Mouse (Mus musculus): ENCODE data around the gene Scaper. TPM values are rescaled to one million over a fixed set of nuclear protein-coding genes. Genes with fewer than 3 reads are reported as not detected.
A peak's percentile ranks its signal among the peaks of the same experiment; 100 is the strongest.

The Scaper gene
- polyA plus RNA-seq, 1 experiment from 2014 or later, result 9.4 TPM

DNA sequence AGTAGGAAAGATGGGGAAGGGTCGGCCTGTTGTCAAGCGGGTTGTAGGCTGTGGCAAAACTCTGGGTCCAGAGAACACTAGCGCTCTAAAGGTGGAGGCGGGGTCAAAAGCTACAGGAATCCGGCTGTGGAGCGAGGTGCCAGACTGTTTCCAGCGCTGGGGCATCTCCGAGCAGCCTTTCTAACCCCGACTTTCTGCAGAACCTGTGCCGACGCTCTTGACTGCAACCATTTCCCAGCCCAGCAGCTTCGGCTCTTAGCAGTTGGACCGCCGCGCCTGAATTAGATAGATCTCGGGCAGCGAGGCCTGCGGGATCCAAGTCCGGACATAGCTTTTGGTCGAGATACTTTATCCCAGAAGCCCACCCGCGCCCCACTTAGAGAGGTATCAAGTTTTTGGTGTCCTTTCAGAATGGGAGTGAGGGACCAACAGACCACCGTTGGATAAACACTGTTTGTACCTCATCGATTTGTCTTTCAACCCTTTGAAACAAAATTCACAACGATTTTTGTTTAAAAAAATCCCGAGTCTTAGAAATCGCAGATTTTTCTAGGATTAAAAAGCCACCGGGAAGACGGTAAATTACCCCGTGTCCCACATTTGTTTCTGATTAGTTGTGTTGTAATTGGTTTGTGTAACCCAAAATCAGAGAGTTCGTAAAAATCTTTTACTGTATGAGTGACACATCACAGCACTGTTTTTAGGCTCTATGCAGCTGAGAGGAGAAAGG, 398.1 kb downstream of the Scaper start:
- WGBS, result 2% methylated on average over 31 of the region's 31 CpGs
- Histone ChIP-seq H3K4me2 (ENCODE audit: low read length) (no peak overlapping the region), H3K27ac (no peak overlapping the region), H3K27me3 (ENCODE audit: insufficient read depth, low read length) (peaks cover 59% of the 10 kb centered on the region), H3K9me3 (replicated peaks; ENCODE audit: low read length) (no peaks in the 10 kb centered on the region), H3K36me3 (ENCODE audit: insufficient read depth, low read length) (no peaks in the 10 kb centered on the region), H3K4me1 (replicated peaks; ENCODE audit: insufficient read depth, low read length) (peaks cover 18% of the 10 kb centered on the region), H3K9ac (ENCODE audit: low read depth, low read length) (no peak overlapping the region), H3K4me3 (replicated peaks; ENCODE audit: low read depth, low read length) (no peak overlapping the region)
- DNase-seq (ENCODE audit: low spot score), result peak; percentile 19
- ATAC-seq (replicated peaks; ENCODE audit: low FRiP score, low read depth), result no peak
- no peak for TF ChIP-seq CTCF (IDR thresholded peaks at IDR 0.05; ENCODE audit: low read depth)

DNA sequence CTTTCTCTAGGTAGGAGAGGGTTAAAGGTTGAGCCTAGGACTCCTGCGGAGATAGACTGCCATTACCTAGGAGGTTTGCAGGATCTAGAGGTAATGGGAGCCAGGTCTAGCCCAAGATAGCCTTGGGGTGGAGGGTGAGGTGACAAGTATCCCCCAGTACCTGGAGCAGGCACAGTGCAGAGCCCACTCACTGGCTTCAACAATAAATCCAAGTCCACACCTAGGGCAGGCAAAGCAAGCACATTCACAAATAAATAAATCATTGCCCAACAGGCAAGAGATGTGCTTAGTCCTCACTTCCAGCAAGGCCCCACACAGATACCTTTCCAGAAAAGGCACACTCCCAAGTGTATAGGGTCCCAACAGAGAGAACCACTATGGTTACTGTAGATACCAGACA, 398.9 kb downstream of the Scaper start:
- Histone ChIP-seq H3K27me3 (ENCODE audit: insufficient read depth, low read length) (peaks cover 50% of the 10 kb centered on the region), H3K27ac (no peak overlapping the region), H3K4me3 (replicated peaks; ENCODE audit: low read depth, low read length) (no peak overlapping the region), H3K9ac (ENCODE audit: low read depth, low read length) (no peak overlapping the region), H3K9me3 (replicated peaks; ENCODE audit: low read length) (no peaks in the 10 kb centered on the region), H3K4me2 (ENCODE audit: low read length) (no peak overlapping the region), H3K4me1 (replicated peaks; ENCODE audit: insufficient read depth, low read length) (peaks cover 13% of the 10 kb centered on the region), H3K36me3 (ENCODE audit: insufficient read depth, low read length) (no peaks in the 10 kb centered on the region)
- 5% methylated on average over 1 of the region's 1 CpGs for WGBS
- TF ChIP-seq CTCF (IDR thresholded peaks at IDR 0.05; ENCODE audit: low read depth), result no peak
- DNase-seq (ENCODE audit: low spot score) (no peak), ATAC-seq (replicated peaks; ENCODE audit: low FRiP score, low read depth) (no peak)

DNA sequence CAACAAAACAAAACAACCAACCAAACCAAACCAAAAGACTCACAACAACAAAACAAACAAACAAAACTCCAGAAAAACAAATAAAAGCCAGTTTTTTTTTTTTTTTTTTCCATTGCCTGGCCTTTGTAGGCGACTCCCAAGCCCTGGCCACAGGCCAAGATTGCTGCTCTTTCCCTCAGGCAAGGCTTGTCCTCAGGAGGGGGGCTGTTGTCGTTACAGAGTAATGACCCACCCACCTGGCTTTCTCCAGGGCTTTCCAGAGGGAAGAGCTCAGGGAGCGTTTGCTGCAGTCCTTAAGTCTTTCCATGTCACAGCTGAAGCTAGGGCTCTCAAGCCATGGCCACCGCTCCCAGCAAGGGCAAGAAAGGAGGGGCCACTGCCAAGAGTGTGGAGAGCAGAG, 399.5 kb downstream of the Scaper start, which contains the start of gene Isl2:
TSS of gene Isl2 (plus strand) at position 296 of the 400 bp plus-strand sequence.
- Histone ChIP-seq H3K4me1 (replicated peaks; ENCODE audit: insufficient read depth, low read length) (peaks cover 12% of the 10 kb centered on the region), H3K27me3 (ENCODE audit: insufficient read depth, low read length) (peaks cover 46% of the 10 kb centered on the region), H3K4me2 (ENCODE audit: low read length) (no peak within 1 kb of the TSS), H3K27ac (no peak within 1 kb of the TSS), H3K9me3 (replicated peaks; ENCODE audit: low read length) (no peaks in the 10 kb centered on the region), H3K9ac (ENCODE audit: low read depth, low read length) (no peak within 1 kb of the TSS), H3K4me3 (replicated peaks; ENCODE audit: low read depth, low read length) (no peak within 1 kb of the TSS), H3K36me3 (ENCODE audit: insufficient read depth, low read length) (no peaks in the 10 kb centered on the region)
- DNase-seq (ENCODE audit: low spot score), result no peak
- 10% methylated on average over 4 of the region's 4 CpGs for WGBS
- ATAC-seq (replicated peaks; ENCODE audit: low FRiP score, low read depth), result no peak
- no peak for TF ChIP-seq CTCF (IDR thresholded peaks at IDR 0.05; ENCODE audit: low read depth)

DNA sequence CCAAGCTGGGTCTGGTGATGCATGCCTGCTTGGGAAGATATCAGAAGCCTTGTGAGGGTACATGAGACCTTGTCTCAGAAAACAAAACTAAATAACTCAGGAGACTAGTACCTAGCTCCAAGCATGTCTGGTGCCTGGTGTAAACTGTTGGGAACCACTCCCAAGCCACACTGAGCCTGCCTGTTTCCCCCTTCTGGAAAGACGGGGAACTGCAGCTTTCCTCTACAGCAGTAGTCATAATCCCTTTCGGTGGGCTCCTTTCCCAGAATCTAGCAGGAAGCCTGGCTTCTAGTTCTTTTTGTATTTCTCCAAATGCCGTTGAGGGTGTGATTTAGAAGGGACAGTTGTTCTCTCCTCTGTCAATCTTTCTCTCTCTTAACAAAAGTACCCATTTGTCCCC, 402.0 kb downstream of the Scaper start:
- Histone ChIP-seq H3K4me1 (replicated peaks; ENCODE audit: insufficient read depth, low read length) (peaks cover under 1% of the 10 kb centered on the region; the same call in 1 of the 2 replicates), H3K27me3 (ENCODE audit: insufficient read depth, low read length) (peaks cover 27% of the 10 kb centered on the region), H3K36me3 (ENCODE audit: insufficient read depth, low read length) (no peaks in the 10 kb centered on the region), H3K27ac (no peak overlapping the region), H3K4me3 (replicated peaks; ENCODE audit: low read depth, low read length) (no peak overlapping the region), H3K4me2 (ENCODE audit: low read length) (no peak overlapping the region), H3K9ac (ENCODE audit: low read depth, low read length) (no peak overlapping the region), H3K9me3 (replicated peaks; ENCODE audit: low read length) (no peaks in the 10 kb centered on the region)
- peak; percentile 80 for DNase-seq (ENCODE audit: low spot score)
- peak; percentile 81 for TF ChIP-seq CTCF (IDR thresholded peaks at IDR 0.05; ENCODE audit: low read depth)
- 20% methylated on average over 3 of the region's 3 CpGs for WGBS
- no peak for ATAC-seq (replicated peaks; ENCODE audit: low FRiP score, low read depth)

DNA sequence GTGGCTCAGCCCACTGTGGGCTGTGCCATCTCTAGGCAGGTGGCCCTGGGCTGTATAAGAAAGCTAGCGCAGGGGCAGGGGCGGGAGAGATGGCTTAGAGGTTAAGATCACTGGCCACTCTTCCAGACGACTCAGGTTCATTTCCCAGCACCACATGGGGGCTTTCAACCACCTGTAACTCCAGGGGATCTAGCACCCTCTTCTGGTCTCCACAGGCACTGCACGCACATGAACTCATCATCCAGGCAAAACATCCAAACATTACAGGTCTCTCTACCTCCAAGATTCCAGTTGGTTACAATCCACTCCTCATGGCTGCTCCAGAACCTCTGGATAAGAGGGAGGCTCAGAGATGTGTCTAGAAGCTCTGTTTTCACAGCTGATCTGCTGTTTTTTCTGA, 412.2 kb downstream of the Scaper start:
- peak; percentile 53 for TF ChIP-seq CTCF (IDR thresholded peaks at IDR 0.05; ENCODE audit: low read depth)
- 50% methylated on average over 4 of the region's 4 CpGs for WGBS
- H3K4me2 ChIP-seq (ENCODE audit: low read length), result no peak overlapping the region
- DNase-seq (ENCODE audit: low spot score), result no peak
- ATAC-seq (replicated peaks; ENCODE audit: low FRiP score, low read depth), result no peak
- H3K4me1 ChIP-seq (replicated peaks; ENCODE audit: insufficient read depth, low read length), result no peaks in the 10 kb centered on the region
- no peaks in the 10 kb centered on the region for H3K9me3 ChIP-seq (replicated peaks; ENCODE audit: low read length)
- H3K36me3 ChIP-seq (ENCODE audit: insufficient read depth, low read length), result no peaks in the 10 kb centered on the region
- H3K4me3 ChIP-seq (replicated peaks; ENCODE audit: low read depth, low read length), result no peak overlapping the region
- no peak overlapping the region for H3K27ac ChIP-seq
- no peak overlapping the region for H3K9ac ChIP-seq (ENCODE audit: low read depth, low read length)
- no peaks in the 10 kb centered on the region for H3K27me3 ChIP-seq (ENCODE audit: insufficient read depth, low read length)

DNA sequence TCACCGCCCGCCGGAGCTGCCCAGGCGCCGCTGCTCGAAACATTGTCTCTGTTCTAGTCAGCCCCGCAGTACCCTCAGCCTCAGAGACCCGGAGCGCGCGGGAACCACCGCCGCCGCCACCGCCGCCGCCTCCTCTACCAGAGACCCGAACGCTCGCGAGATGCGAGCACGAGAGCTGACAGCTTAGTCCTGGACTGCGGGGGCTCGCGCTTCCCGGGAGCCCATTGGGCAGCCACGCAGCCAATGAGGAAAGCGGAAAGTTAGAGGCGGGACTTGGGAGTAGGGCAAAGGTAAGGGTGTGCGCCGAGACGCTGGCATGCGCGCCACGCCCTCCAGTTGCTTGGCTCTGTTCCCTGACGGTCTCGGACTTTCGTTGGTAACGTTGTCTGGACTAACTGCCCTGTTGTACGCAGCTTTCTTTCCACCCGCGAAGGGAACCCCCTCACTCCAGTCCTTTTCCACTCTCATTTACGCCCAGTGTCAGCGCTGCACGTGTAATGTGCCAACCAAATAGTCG, 425.8 kb downstream of the Scaper start, which contains the start of gene Etfa:
TSS of gene Etfa (minus strand) at position 217 of the 517 bp plus-strand sequence.
- Histone ChIP-seq H3K36me3 (ENCODE audit: insufficient read depth, low read length) (no peaks in the 10 kb centered on the region), H3K4me3 (replicated peaks; ENCODE audit: low read depth, low read length) (peak within 1 kb of the TSS; percentile 57), H3K4me2 (ENCODE audit: low read length) (peak within 1 kb of the TSS; percentile 61), H3K27ac (peak within 1 kb of the TSS; percentile 85), H3K4me1 (replicated peaks; ENCODE audit: insufficient read depth, low read length) (0 out of 2 replicates have a peak, but pooled peaks cover 4% of the 10 kb centered on the region), H3K9ac (ENCODE audit: low read depth, low read length) (peak within 1 kb of the TSS; percentile 69), H3K27me3 (ENCODE audit: insufficient read depth, low read length) (no peaks in the 10 kb centered on the region), H3K9me3 (replicated peaks; ENCODE audit: low read length) (no peaks in the 10 kb centered on the region)
- DNase-seq (ENCODE audit: low spot score) (peak; percentile 98), ATAC-seq (replicated peaks; ENCODE audit: low FRiP score, low read depth) (peak; percentile 99)
- TF ChIP-seq CTCF (IDR thresholded peaks at IDR 0.05; ENCODE audit: low read depth), result no peak
- under 1% methylated on average over 47 of the region's 47 CpGs for WGBS
